Mouse (Mus musculus): ENCODE measurements at regions not wholly inside any gene's neighbourhood (a gene's known extent, or its start where the extent isn't known, plus 50 kb on each side); places are given as distances from the start of the nearest gene placed in this dataset.
A peak's percentile ranks its signal among the peaks of the same experiment; 100 is the strongest.

- DNase-seq, result no peak
Observed at GRCm38 (mm10) chr4:139907366-139907765, 60.5 kb downstream of the Klhdc7a start.

DNA sequence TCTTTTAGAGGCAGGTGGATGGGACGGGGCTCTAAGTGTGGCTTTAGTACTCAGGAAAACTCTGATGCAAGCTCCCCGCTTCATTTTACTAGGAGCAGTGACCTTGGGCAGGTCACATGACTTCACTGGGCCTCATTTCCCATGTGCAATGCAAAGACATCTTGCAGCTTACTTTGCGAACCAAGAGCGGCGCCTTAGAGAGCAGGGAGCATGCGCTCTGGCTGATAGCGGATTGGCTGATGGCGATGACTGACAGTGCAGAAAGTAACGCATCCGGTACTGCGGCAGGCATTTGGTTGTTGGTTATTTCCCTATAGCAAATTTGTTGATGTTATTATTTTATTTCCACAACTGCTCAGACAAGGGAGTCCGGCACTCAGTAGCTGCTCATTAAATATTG is 61.6 kb downstream of the Klhdc7a start:
- no peak for DNase-seq

DNA sequence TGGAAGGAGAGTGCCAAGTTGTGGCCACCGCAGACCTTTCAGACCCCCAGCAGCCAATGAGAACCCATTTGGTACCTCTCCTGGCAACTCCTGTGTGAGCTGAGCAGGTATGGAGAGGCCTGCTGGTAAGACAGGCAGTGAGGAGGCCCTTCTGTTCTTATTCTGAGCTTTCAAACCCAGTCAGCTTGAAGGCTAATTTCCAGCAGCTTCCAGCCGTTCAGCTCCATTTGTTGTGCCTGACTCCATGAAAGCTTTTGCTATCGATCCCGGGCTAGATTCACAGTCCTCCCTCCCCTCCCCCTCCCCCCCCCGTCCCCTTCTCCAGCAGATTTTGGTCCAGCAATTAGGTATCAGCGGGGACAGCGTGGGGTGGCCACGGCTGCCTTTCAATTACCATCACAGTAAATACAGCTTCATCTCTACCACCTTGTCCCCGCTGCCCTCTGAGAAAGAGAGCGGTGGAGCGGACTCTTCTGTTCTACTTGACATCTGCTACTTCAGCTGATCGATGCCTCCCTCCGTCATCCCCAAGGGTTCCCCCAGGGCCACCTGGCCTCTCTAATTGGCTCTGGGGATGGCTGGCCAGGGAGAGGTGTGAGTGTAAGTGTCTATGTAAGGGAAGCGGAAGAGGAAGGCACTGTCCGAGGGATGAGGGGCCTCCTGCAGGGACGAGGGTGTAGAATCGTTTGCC is 62.6 kb downstream of the Klhdc7a start:
- DNase-seq, result no peak

- no peak for DNase-seq
Observed at GRCm38 (mm10) chr4:139899960-139900359, 66.6 kb upstream of the Pax7 start.

DNA sequence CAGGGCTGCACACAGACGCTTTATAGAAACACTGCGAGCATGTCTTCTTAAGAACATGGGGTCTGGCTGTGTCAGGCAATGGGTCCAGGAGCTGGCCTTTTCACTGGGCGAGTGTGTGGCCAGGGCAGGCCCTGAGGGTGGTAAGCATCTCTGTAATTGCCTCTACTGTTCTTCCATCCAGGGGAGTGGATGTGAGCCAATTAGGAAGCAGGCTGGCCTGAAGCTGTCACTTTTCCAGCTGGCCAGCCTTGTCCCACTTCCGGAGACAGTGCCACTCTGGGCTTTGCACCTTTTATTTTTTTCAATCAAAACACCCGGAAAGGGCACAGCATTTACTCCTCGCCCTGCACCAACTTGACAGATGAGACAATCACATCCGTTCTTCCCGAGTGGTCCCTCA is 66.1 kb upstream of the Pax7 start:
- no peak for DNase-seq

GRCm38 (mm10) chr4:139892678-139893077 is 59.4 kb upstream of the Pax7 start:
- no peak for DNase-seq

DNA sequence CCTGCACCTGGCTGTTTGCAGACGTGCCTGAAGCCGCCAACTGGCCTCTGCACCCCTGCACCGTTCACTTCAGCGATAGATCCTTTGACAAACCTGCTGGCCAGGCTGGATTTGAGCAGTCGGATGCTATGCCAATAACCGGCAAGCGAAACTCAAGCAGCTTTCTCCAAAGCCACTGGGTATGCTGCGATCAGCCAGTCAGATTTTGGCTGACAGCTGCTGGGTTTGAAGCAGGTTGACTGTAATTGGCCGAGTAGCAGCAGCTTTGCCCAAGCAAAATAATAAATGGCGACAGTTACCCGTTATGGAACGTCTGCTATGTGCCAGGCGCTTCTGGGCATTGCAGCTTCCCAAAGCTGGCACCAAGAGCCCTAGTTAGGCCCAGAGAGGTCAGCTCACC is 55.7 kb upstream of the Pax7 start:
- DNase-seq, result peak; percentile 19

All from gastrocnemius, postnatal 25 days (tissue).